Mouse (Mus musculus) heart, adult 2 months (tissue): Measurements from ENCODE around the gene Xylt1.

ENCODE experiments used
- CTCF ChIP-seq: fragments of 200-600 bp; IDR thresholded peaks from 2 replicates; pipeline ENCODE4 v1.8.1; 2022; ENCODE audit warnings: antibody characterized with exemption, mild to moderate bottlenecking, moderate library complexity
- POLR2A ChIP-seq: fragments of 200-500 bp; IDR thresholded peaks from 2 replicates; pipeline ENCODE4 v1.6.1; 2011; ENCODE audit warnings: mild to moderate bottlenecking, low read depth, low read length, control low read depth; ENCODE audit not compliant: insufficient read depth

DNA sequence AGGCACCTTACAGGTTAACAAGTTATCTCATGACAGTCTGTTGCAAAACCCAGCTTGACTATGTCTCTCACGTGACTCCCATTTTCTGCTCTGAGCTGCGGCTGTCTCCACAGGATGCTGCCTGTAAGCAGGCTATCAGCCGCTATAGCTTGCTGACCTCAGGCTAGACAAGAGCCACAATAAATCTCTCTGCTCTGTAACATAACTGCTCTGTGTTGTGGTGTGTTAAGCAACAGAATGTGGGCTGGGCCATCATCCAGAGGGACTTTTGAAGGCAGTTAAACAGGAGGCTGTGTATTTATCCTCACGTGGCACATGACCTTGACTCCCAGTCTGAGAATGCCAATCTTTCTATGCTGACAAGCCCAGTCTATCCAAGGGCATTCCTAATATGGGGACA lies 136.1 kb downstream of the Xylt1 start:
- TF ChIP-seq CTCF, result no peak
- TF ChIP-seq POLR2A, result no peak
